Mouse (Mus musculus): ENCODE data around the gene Plce1. TPM values are rescaled to one million over a fixed set of nuclear protein-coding genes. Genes with fewer than 3 reads are reported as not detected.

Gene Plce1
- polyA plus RNA-seq, 1 experiment = 1.6 TPM

DNA sequence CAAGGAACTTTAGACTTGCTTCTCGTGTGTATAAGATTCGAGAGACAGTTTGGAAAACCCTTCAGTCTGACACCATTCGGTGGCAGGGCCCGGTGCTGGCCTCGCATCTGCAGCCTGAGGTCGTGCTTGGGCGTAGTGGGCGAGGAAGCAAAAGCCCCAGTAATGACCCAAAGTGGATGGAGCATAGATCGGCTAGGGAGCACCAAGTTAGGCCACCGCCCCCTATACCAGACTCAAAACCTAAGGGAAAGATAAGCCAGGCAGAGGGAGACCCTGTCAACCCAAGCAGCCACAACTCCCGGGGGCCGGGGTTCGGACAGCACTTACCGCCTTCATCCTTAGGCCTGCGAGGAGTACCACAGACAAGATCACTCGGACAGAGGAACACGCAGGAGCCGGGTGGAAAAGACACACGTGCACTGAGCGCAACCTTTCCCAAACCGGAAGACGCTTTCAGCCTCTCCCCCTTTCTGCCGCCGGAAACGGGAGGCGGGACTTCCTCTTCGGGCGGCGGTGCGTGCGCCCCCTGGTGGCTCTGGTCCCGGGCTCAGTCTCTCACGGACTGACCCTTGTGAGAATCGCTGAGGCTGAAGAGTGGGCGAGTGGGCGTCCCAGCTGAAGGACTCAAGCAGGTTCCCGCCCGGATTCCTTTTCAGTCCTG lies 338.0 kb downstream of the Plce1 start, which contains the start of gene Noc3l:
Noc3l (minus strand) TSS at position 472 of the 661 bp plus-strand sequence.
- peak within 1 kb of the TSS; percentile 85 for H3K4me3 ChIP-seq (replicated peaks; ENCODE audit: control insufficient read depth, low read depth, low read length)
- peak; percentile 94 for TF ChIP-seq CTCF (IDR thresholded peaks at IDR 0.05; ENCODE audit: control insufficient read depth, insufficient read depth, low read length)
- TF ChIP-seq POLR2A (IDR thresholded peaks at IDR 0.05; ENCODE audit: borderline replicate concordance, control insufficient read depth, low read depth, low read length) = peak; percentile 73; the same call in 1 of the 2 replicates
- WGBS = under 1% methylated on average over 38 of the region's 38 CpGs
- H3K4me1 ChIP-seq (ENCODE audit: control insufficient read depth, insufficient read depth, low read length) = no peaks in the 10 kb centered on the region; the same call in 1 of the 2 replicates
- peak within 1 kb of the TSS; percentile 26 for H3K27ac ChIP-seq (ENCODE audit: control insufficient read depth, insufficient read depth, low read depth, low read length, poor library complexity)

DNA sequence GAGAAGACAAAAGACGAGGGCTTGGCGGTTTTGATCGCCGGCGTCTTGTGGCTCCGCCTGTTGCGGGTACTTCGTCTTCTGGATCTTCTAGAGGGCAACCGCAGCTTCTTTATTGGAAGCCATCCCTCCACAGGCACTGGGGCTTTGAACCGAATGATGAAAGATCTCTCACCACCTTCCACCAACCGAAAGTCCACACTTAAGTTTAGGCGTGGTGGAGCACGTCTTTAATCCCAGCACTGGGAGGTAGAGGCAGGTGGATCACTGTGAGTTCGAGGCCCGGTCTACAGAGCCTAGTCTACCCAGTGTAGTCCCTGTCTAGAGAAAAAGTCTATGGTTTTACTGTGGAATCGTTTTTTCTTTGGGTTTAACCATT lies 338.5 kb downstream of the Plce1 start:
- 9% methylated on average over 16 of the region's 16 CpGs for WGBS
- no peak for TF ChIP-seq CTCF (IDR thresholded peaks at IDR 0.05; ENCODE audit: control insufficient read depth, insufficient read depth, low read length)
- TF ChIP-seq POLR2A (IDR thresholded peaks at IDR 0.05; ENCODE audit: borderline replicate concordance, control insufficient read depth, low read depth, low read length) = no peak
- peak overlapping the region; percentile 26 for H3K27ac ChIP-seq (ENCODE audit: control insufficient read depth, insufficient read depth, low read depth, low read length, poor library complexity)
- H3K4me1 ChIP-seq (ENCODE audit: control insufficient read depth, insufficient read depth, low read length) = no peaks in the 10 kb centered on the region; the same call in 1 of the 2 replicates
- H3K4me3 ChIP-seq (replicated peaks; ENCODE audit: control insufficient read depth, low read depth, low read length) = peak overlapping the region; percentile 85

- WGBS = 62% methylated on average over 4 of the region's 4 CpGs
- Histone ChIP-seq H3K4me1 (ENCODE audit: control insufficient read depth, insufficient read depth, low read length) (no peaks in the 10 kb centered on the region; the same call in 1 of the 2 replicates), H3K4me3 (replicated peaks; ENCODE audit: control insufficient read depth, low read depth, low read length) (no peak overlapping the region), H3K27ac (ENCODE audit: control insufficient read depth, insufficient read depth, low read depth, low read length, poor library complexity) (no peak overlapping the region)
- TF ChIP-seq POLR2A (IDR thresholded peaks at IDR 0.05; ENCODE audit: borderline replicate concordance, control insufficient read depth, low read depth, low read length) = no peak
- no peak for TF ChIP-seq CTCF (IDR thresholded peaks at IDR 0.05; ENCODE audit: control insufficient read depth, insufficient read depth, low read length)
Observed at GRCm38 (mm10) chr19:38820186-38820804, 339.4 kb downstream of the Plce1 start.

GRCm38 (mm10) chr19:38833224-38833623 lies 352.3 kb downstream of the Plce1 start:
- Histone ChIP-seq H3K4me1 (ENCODE audit: control insufficient read depth, insufficient read depth, low read length) (no peaks in the 10 kb centered on the region), H3K4me3 (replicated peaks; ENCODE audit: control insufficient read depth, low read depth, low read length) (no peak overlapping the region), H3K27ac (ENCODE audit: control insufficient read depth, insufficient read depth, low read depth, low read length, poor library complexity) (no peak overlapping the region)
- no peak for TF ChIP-seq POLR2A (IDR thresholded peaks at IDR 0.05; ENCODE audit: borderline replicate concordance, control insufficient read depth, low read depth, low read length)
- no peak for TF ChIP-seq CTCF (IDR thresholded peaks at IDR 0.05; ENCODE audit: control insufficient read depth, insufficient read depth, low read length)
- WGBS = 38% methylated on average over 1 of the region's 1 CpGs

Other genes starting within 250 kb of the Plce1 start
- 142 and 160 TPM in 2 replicates for gene Lgi1, start 216.6 kb upstream of the Plce1 start, polyA plus RNA-seq (2011; ENCODE audit: insufficient read depth, insufficient read length, low replicate concordance, missing spikeins)
- gene Slc35g1, start 85.1 kb upstream of the Plce1 start, polyA plus RNA-seq (2011; ENCODE audit: insufficient read depth, insufficient read length, low replicate concordance, missing spikeins) = 2.9 and 3.2 TPM in 2 replicates